Mouse (Mus musculus): ENCODE measurements at regions not wholly inside any gene's neighbourhood (a gene's known extent, or its start where the extent isn't known, plus 50 kb on each side); places are given as distances from the start of the nearest gene placed in this dataset.
"Not testable (repeated sequence)": the region's sequence is repeated elsewhere in the genome, so short reads cannot be mapped to it uniquely, and the experiment has no call there.

- no peak for DNase-seq
Measured at GRCm38 (mm10) chr11:22573166-22573565, 61.3 kb downstream of the Tmem17 start.

GRCm38 (mm10) chr11:22573802-22574201 lies 61.9 kb downstream of the Tmem17 start:
- no peak for DNase-seq

GRCm38 (mm10) chr11:22574506-22574905 lies 62.6 kb downstream of the Tmem17 start:
- no peak for DNase-seq

GRCm38 (mm10) chr11:22584100-22584487 lies 72.2 kb downstream of the Tmem17 start:
- DNase-seq: no peak

DNA sequence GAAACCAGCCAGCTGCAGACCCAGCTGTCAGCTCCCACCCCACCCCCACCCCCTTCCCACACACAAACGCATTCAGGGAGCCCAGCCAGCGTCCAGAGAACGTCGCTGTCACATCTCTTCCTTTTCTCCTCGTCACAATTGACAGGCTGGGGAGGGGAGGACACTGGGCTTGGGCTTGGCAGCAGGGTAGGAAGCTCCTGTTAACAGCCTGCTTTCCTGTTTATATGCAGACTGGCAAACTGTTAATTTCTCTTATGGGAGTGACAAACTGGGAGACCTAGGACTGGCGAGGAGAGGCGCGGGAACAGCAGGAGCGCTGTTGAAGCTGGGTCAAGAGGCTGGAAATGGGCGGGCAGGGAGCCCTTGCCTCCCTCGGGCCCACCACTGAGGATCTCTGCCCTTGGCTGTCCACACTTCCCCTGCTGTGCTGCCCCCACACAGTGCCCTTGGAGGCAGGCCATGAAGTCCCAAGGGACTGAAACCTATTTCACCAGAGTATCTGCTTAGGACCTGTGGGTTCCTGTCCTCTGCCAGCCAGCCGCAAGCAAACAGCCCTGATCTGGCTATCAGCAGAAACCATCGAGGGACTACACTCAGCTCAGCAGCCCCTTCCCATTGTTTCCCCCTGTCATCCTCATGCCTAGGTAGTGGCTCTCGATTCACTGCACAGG lies 72.7 kb downstream of the Tmem17 start:
- no peak for DNase-seq

- DNase-seq: no peak
Measured at GRCm38 (mm10) chr11:22587691-22588241, 75.9 kb downstream of the Tmem17 start.

DNA sequence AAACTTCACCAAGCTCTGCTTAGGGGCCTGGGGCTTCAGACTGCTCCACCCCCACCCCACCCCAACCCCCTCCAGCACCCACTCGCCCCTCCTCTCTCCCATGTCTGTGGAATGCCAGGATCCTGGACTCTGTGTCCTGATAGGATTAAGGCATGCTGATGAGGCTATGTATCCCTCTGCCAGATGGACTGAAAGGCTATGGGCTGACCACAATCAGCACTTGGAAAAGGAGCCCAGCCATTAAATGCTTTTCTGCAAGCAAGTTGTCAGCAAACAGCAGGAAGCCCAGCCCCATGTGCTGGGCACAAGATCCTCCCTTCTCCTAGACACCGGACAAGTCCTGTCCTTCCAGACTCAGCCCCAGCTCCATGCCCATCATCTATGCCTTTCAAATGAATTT lies 76.7 kb downstream of the Tmem17 start:
- no peak for DNase-seq

- no peak for DNase-seq
Measured at GRCm38 (mm10) chr11:22589901-22590300, 78.0 kb downstream of the Tmem17 start.

DNA sequence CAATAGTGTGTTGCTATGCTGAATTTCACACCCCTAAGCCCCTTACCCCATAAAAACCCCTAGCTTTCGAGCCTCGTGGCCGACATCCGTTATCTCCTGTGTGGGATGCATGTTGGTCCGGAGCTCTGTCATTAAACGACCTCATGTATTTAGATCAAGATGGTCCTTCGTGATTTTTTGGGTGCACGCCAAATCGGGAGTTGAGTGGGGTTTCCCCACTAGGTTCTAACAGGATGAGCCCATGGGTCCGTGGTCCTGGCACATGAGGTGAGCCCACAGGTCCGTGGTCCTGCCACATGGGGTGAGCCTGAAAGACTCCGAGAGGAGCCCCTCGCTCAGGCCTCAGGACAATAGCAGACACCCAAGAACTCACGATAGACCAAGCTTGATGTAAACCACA lies 79.2 kb downstream of the Tmem17 start:
- not testable (repeated sequence) for DNase-seq

GRCm38 (mm10) chr11:22592706-22593105 lies 80.8 kb downstream of the Tmem17 start:
- no peak for DNase-seq

- no peak for DNase-seq
Measured at GRCm38 (mm10) chr11:22596076-22596804, 84.4 kb downstream of the Tmem17 start.

- DNase-seq: no peak
Measured at GRCm38 (mm10) chr11:22596805-22597149, 84.9 kb downstream of the Tmem17 start.

- DNase-seq: no peak
Measured at GRCm38 (mm10) chr11:22600370-22600769, 88.5 kb downstream of the Tmem17 start.

- DNase-seq: no peak
Measured at GRCm38 (mm10) chr11:22601977-22602376, 90.1 kb downstream of the Tmem17 start.

DNA sequence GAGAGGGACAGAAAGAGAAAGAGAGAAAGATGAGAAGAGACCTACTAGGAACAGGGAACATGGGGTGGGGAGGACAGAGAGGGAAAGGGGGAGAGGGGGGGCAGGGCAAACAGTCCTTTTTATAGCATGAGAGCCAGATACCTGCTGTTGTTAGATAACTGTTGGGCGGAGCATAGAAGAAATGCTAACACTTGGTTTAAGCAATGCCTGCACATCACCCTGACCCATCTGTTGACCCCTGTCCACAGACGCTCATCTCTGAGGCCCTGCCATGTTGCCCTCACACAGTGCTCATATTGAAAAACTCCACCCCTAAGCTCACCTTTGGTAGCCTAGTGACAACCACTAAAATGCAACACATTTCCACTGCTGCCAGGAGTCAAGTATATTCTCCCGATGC lies 90.7 kb downstream of the Tmem17 start:
- DNase-seq: no peak

DNA sequence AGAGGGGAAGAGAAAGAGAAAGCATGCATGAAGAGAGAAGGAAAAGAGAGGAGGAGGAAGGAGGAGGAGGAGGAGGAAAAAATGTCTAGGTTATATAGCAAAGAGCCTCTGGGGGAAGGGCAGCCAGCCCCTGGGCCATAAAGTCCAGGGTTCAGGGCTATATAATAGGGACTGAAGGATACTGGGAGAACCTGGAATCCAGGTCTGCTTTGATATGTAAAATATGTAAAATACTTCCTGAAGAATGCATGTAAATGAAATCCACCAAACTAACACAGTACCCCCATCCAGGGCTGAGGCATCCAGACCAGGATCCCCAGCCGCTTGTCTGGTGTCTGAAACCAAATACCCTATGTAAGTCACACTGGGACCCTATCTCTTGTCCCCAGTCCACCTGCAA lies 91.5 kb downstream of the Tmem17 start:
- DNase-seq: no peak

GRCm38 (mm10) chr11:22606380-22606779 lies 94.5 kb downstream of the Tmem17 start:
- DNase-seq: no peak

DNA sequence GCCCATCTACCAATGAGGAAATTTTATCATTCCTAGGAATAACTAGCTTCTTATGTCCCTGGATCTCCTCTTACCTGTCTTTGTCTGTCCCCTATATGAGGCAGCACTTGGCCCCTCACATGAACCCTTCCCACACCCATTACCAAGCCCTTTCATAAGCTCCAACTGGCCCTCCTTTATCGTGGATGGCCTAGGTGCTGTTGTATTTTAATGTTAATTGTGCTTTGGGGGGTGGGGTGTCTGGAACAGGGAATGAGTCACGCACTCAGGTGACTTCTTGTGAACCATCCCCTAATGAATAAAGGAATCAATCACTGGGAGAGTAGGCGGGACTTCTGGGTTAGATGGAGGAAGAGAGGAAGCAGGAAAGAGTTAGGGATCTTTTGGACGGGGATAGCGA lies 95.8 kb downstream of the Tmem17 start:
- DNase-seq: no peak

DNA sequence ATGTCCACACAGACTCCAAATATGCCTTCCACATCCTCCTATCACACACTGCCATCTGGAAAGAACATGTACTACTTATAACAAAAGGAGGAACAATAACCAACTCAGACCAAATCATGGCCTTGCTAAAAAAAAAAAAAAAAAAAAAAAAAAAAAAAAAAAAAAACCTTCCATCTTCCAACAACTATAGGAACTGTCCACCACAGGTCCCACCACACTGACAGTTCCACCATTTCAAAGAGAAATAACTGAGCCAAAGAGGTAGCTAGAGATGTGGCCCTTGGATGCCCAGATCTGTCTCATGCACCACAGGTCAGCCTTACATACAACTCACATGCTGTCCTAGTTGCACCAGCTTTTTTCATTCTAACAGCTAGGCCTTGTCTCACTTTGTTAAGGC lies 97.1 kb downstream of the Tmem17 start:
- no peak for DNase-seq

GRCm38 (mm10) chr11:22610433-22611101 lies 98.7 kb downstream of the Tmem17 start:
- DNase-seq: no peak

DNA sequence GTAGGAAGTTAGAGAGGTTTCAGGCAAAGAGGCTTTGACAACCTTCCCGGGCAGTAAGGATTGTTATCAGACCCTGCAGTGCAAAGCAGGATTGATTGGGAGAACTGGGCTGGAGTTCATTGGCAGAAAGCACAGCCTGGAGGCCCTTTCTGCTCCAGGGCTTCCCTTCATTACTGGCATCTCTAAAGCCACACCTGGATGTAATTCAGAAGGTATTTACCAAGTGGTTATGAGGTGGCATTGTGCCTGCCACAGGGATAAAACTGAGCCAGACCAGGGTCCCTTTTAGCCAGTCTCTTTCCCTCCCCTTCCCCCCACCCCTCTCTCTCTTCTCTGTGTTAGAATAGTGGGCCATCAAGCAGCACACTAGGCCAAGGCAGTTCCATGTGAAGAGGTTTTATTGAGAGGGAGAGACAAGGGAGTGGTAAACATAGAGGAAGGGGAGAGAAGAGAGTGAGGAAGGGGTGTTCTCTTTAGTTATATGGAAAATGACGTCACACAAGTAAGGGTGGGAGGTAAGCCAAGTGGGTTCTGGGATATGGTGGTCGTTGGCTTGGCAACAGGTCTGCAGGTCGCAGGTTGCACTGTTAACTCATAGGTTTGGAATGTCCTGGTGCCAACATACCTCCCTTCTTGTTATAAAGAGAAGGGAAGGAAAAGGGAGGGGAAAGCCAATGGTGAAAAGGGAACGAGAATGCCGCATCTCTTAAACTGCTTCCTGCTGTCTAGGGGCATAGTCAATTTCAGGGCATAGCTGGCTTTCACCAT lies 99.4 kb downstream of the Tmem17 start:
- DNase-seq: no peak

- DNase-seq: no peak
Measured at GRCm38 (mm10) chr11:22613500-22613899, 101.6 kb downstream of the Tmem17 start.

- DNase-seq: peak; percentile 75
Measured at GRCm38 (mm10) chr11:22617204-22617874, 105.5 kb downstream of the Tmem17 start.

Data from cerebellum, adult 11 months (tissue).